Mouse (Mus musculus) layer of hippocampus, adult 9-10 months (tissue): ENCODE data around the gene Tex44.

Experiments used
- DNase-seq: peaks from one replicate; pipeline ENCODE4 v3.0.0; 2022; ENCODE audit warnings: low spot score

Tex44 gene

DNA sequence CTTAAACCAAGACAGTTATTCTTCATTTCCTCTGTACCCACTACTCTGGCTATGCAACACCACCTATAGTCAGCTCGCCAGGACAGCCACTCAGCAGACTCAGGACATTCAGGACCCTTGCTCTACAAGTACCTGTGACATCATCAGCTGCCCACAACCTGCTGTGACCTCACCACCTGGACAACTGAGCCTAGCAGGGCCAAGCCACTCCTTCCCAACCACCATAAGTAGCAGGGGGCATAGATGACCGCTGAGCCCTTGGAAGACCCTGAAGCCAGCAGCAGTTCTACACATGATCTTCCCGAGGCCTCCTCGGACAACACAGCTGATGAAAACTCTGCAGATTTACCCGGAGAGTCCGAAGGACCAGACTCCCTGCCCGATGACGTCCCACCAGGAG, at the start of gene Tex44, which contains the start of gene Nmur1:
Tex44 (plus strand) TSS at position 202 of the 400 bp plus-strand sequence.
Nmur1 (minus strand) TSS at position 101 of the 400 bp plus-strand sequence.
- no peak for DNase-seq

DNA sequence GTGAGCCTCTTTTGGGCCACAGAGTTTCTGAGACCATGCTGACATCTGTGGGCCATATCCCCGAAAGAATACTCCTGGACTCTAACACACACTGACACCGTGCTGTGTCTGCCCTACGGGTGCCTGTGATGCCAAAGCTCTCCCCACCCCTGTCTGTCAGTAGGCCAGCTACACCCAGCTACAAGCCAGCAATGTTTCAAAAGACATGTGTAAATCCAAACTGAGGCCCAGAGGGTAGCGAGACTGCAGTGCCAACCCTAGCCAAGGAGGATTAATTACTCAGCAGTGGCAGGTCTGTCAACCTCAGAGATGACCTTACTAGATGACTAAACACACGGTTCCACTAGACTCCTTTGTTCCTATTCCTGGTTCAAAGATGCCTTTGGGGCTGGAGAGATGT, 49.8 kb upstream of the Tex44 start:
- no peak for DNase-seq

DNA sequence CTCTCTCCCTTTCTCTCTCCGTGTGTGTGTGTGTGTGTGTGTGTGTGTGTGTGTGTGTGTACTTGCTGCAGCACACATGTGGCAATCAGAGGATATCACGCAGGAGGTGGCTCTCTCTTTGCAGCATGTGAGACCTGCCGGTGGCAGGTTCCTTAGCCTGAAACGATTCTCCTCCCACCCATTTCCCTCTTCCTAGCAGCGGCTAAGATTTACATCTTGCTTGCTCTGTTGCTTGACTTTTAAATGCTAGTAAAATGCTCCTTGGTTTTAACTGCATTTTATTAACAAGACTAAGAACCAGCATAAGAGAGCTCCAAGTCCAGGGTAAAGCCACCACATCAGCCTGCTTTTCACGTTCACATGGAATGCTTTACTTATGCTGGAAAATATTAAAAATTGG, 47.5 kb upstream of the Tex44 start:
- no peak for DNase-seq

DNA sequence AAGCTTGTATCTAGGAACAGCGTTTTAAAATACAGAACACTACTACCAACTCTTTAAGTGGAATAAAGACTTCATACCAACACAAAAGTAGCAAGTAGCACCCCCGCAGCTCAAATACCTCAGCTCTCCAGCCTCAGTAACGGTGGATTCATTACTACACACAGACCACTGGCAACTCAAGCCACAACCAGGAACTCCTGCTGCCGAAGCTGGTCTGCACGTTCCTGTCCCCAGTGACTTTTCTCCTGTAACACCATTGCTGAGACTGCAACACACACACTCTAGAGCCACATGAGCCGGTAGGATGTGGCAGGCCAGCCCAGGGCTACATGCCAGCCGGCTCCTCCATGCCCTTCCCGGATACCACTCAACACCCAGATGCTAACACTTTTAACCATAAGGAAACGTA, 47.0 kb upstream of the Tex44 start:
- DNase-seq, result no peak

DNA sequence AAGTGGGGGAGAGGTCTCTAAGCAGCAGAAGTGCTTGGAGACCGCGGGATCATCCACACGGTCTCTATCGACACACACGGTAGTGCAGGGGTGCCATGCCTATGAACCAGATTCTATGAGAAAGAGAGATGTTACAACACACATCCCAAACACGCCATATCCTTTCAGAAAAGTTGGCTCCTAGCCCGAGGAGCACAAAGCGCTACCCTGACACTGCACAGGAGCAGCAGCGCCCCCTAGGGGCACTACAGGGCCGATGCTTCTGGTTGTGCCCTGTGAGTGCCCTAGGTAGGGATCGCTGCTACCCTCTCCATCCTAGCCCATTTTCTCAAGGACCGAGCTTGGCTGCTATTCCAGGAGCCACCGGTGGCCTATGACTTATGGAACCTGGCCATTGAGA, 45.1 kb upstream of the Tex44 start:
- DNase-seq, result no peak

DNA sequence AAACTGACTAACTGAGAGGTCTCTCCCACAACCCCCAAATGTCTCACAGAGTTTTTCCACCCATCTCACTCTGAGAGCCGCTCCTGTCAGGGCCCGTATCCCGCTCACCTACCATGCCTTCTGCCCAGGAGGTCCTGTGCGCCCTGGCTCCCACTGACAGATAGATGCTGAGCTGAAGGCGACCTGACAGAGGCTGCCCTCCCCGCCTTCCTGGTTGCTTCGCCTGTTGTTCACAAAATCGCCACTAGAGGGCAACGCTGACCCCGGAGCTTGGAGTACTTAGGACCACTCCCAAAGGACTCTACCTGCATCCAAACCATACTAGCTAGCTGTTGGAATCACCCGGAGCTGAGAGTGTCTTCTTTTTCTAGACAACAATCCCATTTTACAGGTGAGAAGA, 36.9 kb upstream of the Tex44 start:
- no peak for DNase-seq

DNA sequence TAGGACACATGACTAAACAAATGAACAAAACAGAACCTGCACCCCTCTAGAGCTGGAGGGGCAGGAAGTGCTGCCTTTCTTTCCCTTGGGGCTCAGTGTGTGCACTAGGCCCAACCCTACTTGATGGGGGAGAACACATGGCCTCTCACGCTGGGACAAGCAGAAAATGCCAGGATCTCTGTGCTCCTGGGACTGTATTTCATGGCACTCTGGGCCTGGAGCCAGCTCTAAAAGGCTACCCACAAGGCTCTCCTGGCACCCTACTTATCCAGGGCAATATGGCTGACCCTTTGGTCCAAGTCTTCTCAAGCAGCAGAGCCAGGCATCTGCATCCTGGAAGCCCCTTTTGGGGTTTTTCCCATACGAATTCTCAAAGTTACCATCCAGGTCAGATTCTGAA, 34.7 kb upstream of the Tex44 start:
- no peak for DNase-seq

DNA sequence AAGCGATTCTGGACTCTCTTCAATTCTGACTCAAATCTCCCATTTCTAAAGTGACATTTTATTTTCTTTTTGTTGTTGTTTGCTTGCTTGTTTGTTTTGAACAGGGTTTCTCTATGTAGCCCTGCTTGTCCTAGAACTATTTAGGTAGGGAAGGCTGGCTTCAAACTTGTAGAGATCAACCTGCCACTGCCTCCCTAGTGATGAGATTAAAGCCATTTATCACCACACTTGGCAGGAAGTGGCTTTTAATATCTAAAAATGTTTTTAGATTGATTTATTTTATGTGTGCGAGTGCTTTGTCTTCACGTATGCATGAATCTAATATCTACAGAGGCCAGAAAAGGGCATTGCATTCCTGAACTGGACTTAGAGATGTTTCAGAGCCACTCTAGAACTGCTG, 32.9 kb upstream of the Tex44 start:
- DNase-seq, result no peak

DNA sequence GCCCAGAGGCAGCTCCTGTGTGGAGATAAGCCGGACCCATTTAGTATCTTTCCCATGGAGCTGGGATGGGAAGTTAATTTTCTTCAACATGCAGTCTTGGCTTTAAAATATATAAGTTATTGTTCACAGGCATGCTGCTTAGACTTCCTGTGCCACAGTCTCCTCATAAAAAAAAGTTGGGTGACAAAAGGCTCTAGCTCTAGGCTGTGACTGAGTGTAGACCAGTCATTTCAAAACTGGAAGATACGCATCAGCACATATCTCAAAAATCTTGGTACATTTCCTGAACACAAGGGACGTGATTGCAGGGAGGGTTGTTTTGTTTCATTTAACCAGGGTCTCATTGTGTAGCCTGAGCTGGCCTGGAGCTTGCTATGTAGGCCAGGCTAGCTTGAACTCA, 31.9 kb upstream of the Tex44 start:
- DNase-seq, result no peak

DNA sequence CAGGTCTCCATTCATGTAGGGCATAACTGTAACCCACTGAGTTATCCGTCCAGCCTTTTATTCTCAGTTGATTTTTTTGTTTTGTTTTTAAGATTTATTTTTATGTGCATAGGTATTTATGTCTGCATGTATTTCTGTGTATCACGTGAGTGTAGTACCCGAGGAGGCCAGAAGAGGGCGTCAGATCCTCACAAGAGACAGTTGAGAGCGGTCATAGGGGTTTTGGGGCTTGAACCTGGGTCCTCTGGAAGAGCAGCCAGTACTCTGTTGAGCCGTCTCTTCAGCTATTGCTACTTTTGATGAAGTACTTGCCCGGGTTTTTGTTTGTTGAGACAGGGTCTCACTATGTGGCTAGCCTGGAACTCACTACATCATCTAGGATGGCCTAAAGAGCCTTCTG, 30.2 kb upstream of the Tex44 start:
- no peak for DNase-seq

DNA sequence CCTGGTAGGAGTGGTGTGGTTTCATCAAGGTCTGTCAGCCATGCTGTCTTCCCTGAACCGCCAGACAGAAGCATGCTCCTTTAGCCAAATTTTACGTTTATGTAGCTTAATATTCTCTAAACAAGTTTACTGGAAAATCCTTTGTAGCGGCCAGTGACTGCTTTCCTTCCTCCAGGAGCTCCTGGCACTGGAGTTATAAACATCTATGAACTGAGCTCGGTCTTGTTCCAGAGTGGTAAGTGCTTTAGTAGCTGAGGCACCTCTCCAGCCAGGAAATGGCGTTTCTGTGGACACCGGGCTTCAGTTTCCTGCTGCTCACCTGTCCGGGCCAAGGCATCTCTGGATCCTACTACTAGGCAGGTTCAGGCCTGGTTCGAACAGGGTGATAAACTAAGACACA, 28.5 kb upstream of the Tex44 start:
- no peak for DNase-seq

DNA sequence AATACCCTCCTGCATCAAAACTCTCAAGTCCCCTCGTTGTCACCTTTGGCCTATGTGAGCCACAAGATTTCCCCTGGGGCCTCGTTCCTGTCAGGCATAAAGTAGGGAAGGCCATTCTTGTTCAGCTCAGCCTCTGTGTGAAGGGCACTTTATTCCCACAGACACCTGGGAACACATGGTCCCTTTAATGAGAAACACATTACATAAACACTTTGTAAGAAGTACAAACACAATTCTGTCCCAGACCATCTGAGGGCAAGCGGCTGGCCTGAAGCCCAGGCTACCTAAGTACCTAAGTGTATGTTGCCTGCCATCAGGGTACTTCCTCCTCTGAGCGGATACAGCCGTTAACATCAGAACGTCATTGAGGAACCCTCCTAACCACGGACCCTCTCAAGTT, 27.9 kb upstream of the Tex44 start:
- no peak for DNase-seq

DNA sequence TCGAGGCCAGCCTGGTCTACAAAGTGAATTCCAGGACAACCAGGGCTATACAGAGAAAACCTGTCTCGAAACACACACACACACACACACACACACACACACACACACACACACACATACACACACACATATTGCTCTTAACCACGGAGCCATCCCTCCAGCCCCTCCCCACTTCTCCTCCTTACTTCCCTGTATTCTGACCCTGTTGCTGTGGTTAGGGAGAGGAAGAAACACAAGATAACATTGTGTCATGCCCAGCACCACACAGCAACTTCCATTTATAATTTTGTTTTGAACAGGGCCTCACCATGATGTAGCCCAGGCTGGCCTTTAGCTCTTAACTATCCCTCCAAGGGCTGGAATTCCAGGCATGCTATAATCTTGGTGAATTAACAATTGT, 26.8 kb upstream of the Tex44 start:
- no peak for DNase-seq

DNA sequence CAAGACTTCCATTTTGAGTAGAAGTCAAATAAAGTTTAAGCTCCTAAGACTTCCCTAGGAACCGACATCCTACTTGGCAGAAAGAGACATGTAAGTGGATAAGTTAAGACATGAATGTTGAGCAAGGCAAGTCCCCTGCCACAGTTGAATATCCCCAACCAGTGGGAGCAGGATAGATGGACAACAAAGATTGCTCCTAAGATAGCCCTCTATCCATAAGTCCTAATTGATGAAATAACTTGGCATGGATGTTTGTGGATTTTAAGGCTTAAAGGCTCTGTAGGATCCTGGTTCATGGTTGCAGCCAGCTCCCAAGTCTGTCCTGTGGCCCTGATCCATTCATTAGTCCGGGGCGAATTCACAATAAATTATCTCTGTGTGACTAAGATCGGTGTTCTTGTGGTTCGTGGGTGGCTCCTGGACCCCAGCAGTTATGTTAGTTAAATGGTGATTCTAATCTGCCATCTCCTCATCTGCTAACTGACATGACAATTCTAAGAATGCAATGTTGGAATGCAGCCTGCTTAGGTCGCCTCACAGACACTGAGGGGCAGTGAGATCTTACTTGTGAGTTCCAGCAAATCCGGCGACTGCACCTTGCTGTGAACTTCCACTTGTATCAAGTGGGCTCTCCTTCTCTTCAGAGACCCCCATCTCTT, 25.9 kb upstream of the Tex44 start:
- DNase-seq, result no peak

DNA sequence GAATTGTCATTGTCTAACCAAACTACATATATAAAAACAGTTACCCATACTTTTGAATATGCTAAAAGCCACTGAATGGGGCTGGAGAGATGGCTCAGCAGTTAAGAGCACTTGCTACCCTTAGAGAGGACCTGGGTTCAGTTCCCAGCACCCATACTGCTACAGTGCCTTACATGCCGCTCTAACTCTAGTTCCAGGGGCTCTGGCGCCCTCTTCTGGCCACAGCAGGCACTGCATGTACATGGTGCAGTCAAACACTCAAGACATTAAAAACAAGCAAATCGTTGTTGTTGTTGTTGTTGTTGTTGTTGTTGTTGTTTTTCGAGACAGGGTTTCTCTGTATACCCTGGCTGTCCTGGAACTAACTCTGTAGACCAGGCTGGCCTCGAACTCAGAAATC, 21.3 kb upstream of the Tex44 start:
- no peak for DNase-seq

DNA sequence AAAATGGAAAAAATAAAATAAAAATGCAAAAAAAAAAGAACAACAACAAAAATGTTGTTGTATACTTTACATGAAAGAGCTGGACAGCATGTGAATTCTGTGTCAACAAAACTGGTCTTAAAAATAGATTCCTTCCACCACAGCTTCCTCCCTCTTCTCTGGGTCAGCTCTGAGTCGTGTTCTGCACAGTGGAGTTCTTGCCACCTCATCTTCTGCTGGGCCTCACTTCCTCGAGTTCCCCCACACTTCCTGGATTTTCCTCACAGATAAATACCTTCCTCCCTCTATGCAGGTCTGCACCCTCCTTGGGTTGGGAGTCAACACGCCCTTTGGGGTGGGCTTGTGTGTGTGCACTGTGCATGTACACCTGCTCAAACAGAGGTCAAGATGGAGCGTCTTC, 19.8 kb upstream of the Tex44 start:
- DNase-seq, result no peak

DNA sequence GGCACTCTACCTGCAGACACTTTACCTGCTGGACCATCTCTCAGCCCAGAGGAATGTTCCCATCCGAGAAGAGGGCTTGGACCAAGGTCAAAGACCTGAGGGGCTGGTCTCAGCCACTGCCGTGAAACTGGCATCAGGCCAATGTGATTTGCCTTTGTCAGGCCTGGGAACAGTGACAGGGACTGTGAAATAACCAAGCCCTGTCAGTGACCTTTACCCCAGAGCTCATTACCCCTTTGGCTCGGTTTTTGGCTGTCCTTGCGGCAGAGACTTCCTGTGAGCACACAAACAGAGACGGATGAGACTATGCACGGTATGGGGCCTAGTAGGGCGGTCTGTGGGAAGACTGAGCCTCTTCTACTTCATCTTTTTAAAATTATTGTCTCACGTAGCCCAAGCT, 19.2 kb upstream of the Tex44 start:
- no peak for DNase-seq

DNA sequence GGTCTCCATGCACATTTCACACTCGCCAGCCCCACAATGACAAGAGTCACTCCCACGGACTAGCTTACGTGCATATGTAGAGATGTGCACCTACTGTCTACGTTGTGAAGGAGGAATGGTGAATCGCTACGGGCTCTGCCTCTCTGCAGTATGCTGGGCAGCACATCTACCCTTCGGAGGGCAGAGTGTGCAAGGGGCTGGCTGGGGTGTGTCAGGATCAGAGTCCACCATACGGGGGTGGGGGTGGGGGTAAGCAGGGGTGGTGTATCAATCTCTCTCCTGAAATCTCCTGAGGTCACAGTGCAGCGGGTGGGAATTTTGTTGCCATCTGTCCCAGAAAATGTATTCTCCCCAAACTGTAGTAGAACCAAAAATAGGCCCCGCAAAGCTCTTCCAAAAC, 17.6 kb upstream of the Tex44 start:
- no peak for DNase-seq

DNA sequence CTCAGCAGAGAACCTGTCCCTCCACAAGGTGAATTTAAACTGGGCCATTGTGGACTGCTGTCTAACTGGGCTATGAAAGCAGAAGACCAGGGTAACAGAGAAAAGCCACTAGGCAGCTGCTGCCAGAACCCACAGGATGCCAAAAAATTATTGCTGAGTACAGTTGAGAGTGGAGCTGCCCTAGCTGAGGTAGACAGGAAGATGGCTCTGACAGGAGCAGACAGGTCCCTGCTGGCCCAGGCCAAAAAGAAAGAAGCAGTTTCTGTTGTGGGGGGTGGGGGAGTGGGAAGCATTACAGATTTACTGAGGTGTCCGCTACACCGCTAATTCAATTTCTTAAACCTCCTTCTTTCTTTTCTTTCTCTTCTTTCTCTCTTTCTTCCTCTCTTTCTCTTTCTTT, 16.7 kb upstream of the Tex44 start:
- DNase-seq, result no peak

DNA sequence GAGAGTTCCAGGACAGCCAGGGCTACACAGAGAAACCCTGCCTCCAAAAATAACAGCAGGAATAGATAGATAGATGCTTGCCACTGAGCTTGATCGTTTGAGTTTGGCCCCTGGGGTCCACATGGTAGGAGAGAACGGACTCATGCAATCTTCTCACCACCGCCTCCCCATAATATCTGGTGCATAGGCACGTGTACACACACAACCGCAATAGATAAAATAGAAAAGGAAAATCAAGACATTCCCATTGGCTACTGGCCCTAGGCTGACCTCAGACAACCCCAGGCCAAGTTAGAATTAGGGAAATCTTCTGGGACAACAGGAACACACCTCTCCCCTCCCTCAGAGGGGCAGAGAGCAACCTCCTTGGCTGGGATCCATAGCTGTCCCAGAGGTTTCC, 11.4 kb upstream of the Tex44 start:
- no peak for DNase-seq

DNA sequence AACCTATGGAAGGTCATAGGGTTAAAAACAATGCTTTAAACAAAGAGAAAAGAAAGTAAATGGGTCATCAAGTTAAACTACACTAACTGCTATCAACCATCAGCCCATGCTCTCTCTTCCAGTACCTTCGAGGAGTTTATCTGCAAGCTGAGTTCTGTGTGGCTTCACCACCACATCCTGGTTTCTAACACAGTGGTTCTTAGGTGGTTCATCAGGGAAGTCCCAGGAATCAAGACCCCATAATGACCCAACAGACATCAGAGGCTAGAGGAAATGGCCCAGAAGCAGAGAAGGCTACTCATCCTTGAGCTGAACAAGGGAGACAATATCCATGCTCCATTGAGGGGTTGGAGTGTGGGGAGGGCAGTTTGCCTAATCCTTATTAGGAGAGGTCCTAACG, 11.0 kb upstream of the Tex44 start:
- no peak for DNase-seq

DNA sequence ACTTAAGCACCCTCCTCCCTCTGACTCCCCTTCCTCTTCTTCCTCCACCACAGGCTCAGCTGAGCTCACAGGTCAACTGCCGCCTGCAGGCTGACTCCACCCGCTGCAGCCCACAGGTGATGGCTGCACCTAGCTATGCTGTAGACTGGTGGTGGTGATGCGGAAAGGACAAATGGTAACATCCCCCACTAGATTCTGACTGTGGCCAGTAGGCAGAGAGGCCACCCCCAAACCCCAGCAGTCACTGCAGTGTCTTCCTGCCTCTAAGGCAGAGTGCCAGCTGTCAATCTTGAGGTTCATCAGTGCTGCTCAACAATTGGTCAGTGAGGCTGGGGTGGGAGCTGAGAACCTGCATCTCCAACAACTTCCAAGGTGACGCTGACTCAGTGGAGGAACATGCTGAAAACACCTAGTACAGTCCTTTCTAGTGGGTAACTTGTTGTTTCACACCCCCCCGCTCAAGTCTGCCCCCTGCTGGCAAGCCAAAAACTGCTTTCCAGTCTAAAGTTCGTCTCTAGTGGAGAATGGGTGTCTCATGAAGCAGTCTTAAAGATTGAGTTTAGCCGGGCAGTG, 10.4 kb upstream of the Tex44 start:
- DNase-seq, result no peak

DNA sequence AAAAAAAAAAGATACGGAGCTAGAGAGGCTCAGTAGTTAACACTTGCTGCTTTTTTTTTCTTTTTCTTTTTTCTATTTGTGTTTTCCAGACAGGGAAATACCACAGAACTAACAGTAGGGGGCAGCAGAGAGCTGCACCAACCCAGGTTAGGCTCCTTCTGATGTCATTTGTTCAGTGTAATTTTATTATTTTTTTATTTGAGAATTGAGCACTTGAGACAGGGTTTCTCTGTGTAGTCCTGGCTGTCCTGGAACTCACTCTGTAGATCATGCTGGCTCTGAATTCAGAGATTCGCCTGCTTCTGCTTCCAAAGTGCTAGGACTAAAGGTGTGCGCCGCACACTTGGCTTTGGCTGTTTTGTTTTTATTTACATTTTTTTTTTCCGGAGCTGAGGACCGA, 9.8 kb upstream of the Tex44 start:
- no peak for DNase-seq

DNA sequence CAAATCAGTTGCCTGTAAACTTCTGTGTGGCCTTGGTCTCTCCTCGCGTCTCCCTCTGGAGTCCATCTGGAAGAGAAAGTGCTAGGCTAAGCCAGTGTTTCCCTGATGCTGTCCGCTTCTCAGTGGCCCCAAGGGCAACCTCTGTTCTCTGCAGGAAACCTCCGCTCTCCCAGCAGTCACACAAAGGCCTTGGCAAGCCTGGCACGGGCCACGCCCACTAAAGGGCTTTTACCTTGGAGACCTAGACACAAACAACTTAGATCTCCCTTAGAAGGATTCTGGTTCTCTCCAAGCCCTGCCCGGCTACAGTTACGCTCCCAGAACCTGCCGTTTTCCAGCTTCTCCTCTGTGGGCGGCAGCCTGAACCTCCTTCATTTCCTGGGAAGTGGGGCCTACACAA, 5.1 kb upstream of the Tex44 start:
- DNase-seq, result no peak
